Mouse (Mus musculus): ENCODE measurements around the gene Lsp1. TPM values are rescaled to one million over a fixed set of nuclear protein-coding genes. Genes with fewer than 3 reads are reported as not detected.

The Lsp1 gene
- polyA plus RNA-seq, 1 experiment from 2014 or later, result 156 TPM

GRCm38 (mm10) chr7:142525342-142526178 lies 65.0 kb downstream of the Lsp1 start:
- Histone ChIP-seq H3K27ac (ENCODE audit: low read length) (peak overlapping the region; percentile 94), H3K9me3 (ENCODE audit: low read length) (no peaks in the 10 kb centered on the region), H3K4me1 (ENCODE audit: insufficient read depth, low read length) (peaks cover 56% of the 10 kb centered on the region), H3K27me3 (ENCODE audit: insufficient read depth, low read length) (no peaks in the 10 kb centered on the region), H3K9ac (replicated peaks; ENCODE audit: low read length) (peak overlapping the region; percentile 54), H3K4me3 (ENCODE audit: low read length) (no peak overlapping the region), H3K36me3 (ENCODE audit: insufficient read depth, low read length) (no peaks in the 10 kb centered on the region), H3K4me2 (replicated peaks; ENCODE audit: low read depth, low read length) (no peak overlapping the region)
- 21% methylated on average over 13 of the region's 13 CpGs for WGBS
- ATAC-seq (ENCODE audit: low FRiP score, low TSS enrichment), result peak; percentile 83

- no peak for ATAC-seq (ENCODE audit: low FRiP score, low TSS enrichment)
- Histone ChIP-seq H3K36me3 (ENCODE audit: insufficient read depth, low read length) (no peaks in the 10 kb centered on the region), H3K27ac (ENCODE audit: low read length) (peak overlapping the region; percentile 48; the same call in 1 of the 2 replicates), H3K9ac (replicated peaks; ENCODE audit: low read length) (no peak overlapping the region), H3K27me3 (ENCODE audit: insufficient read depth, low read length) (no peaks in the 10 kb centered on the region), H3K4me1 (ENCODE audit: insufficient read depth, low read length) (peaks cover 60% of the 10 kb centered on the region), H3K4me2 (replicated peaks; ENCODE audit: low read depth, low read length) (no peak overlapping the region), H3K4me3 (ENCODE audit: low read length) (no peak overlapping the region), H3K9me3 (ENCODE audit: low read length) (no peaks in the 10 kb centered on the region)
- WGBS, result 69% methylated on average over 10 of the region's 10 CpGs
Measured at GRCm38 (mm10) chr7:142529350-142529749, 68.7 kb downstream of the Lsp1 start.

GRCm38 (mm10) chr7:142531973-142532521 lies 71.4 kb downstream of the Lsp1 start:
- H3K4me3 ChIP-seq (ENCODE audit: low read length), result no peak overlapping the region
- no peak overlapping the region for H3K4me2 ChIP-seq (replicated peaks; ENCODE audit: low read depth, low read length)
- peak overlapping the region; percentile 97 for H3K27ac ChIP-seq (ENCODE audit: low read length)
- WGBS, result 56% methylated on average over 4 of the region's 4 CpGs
- peaks cover 50% of the 10 kb centered on the region for H3K4me1 ChIP-seq (ENCODE audit: insufficient read depth, low read length)
- H3K9me3 ChIP-seq (ENCODE audit: low read length), result no peaks in the 10 kb centered on the region
- no peak; the same call in 1 of the 2 replicates for ATAC-seq (ENCODE audit: low FRiP score, low TSS enrichment)
- H3K27me3 ChIP-seq (ENCODE audit: insufficient read depth, low read length), result no peaks in the 10 kb centered on the region
- H3K9ac ChIP-seq (replicated peaks; ENCODE audit: low read length), result peak overlapping the region; percentile 94
- H3K36me3 ChIP-seq (ENCODE audit: insufficient read depth, low read length), result peaks cover 4% of the 10 kb centered on the region; the same call in 1 of the 2 replicates

GRCm38 (mm10) chr7:142532671-142533058 lies 72.1 kb downstream of the Lsp1 start, which contains the start of gene Mrpl23:
Mrpl23 (plus strand) TSS chr7:142532686.
- H3K4me3 ChIP-seq (ENCODE audit: low read length), result peak within 1 kb of the TSS; percentile 73
- H3K9ac ChIP-seq (replicated peaks; ENCODE audit: low read length), result peak within 1 kb of the TSS; percentile 94
- peaks cover 44% of the 10 kb centered on the region for H3K4me1 ChIP-seq (ENCODE audit: insufficient read depth, low read length)
- WGBS, result 4% methylated on average over 17 of the region's 17 CpGs
- H3K9me3 ChIP-seq (ENCODE audit: low read length), result no peaks in the 10 kb centered on the region
- peak within 1 kb of the TSS; percentile 81 for H3K4me2 ChIP-seq (replicated peaks; ENCODE audit: low read depth, low read length)
- peak within 1 kb of the TSS; percentile 97 for H3K27ac ChIP-seq (ENCODE audit: low read length)
- peak; percentile 53 for ATAC-seq (ENCODE audit: low FRiP score, low TSS enrichment)
- peaks cover 4% of the 10 kb centered on the region; the same call in 1 of the 2 replicates for H3K36me3 ChIP-seq (ENCODE audit: insufficient read depth, low read length)
- no peaks in the 10 kb centered on the region for H3K27me3 ChIP-seq (ENCODE audit: insufficient read depth, low read length)

GRCm38 (mm10) chr7:142533059-142533855 lies 72.6 kb downstream of the Lsp1 start:
- peak overlapping the region; percentile 81 for H3K4me2 ChIP-seq (replicated peaks; ENCODE audit: low read depth, low read length)
- peaks cover 43% of the 10 kb centered on the region for H3K4me1 ChIP-seq (ENCODE audit: insufficient read depth, low read length)

GRCm38 (mm10) chr7:142535116-142535515 lies 74.5 kb downstream of the Lsp1 start:
- WGBS, result 66% methylated on average over 4 of the region's 4 CpGs
- Histone ChIP-seq H3K27ac (ENCODE audit: low read length) (peak overlapping the region; percentile 97), H3K4me3 (ENCODE audit: low read length) (no peak overlapping the region), H3K9ac (replicated peaks; ENCODE audit: low read length) (peak overlapping the region; percentile 28), H3K4me1 (ENCODE audit: insufficient read depth, low read length) (peaks cover 61% of the 10 kb centered on the region), H3K4me2 (replicated peaks; ENCODE audit: low read depth, low read length) (no peak overlapping the region), H3K36me3 (ENCODE audit: insufficient read depth, low read length) (peaks cover 4% of the 10 kb centered on the region; the same call in 1 of the 2 replicates), H3K27me3 (ENCODE audit: insufficient read depth, low read length) (no peaks in the 10 kb centered on the region), H3K9me3 (ENCODE audit: low read length) (no peaks in the 10 kb centered on the region)
- ATAC-seq (ENCODE audit: low FRiP score, low TSS enrichment), result no peak

More at GRCm38 (mm10) chr7:142533059-142533855, 72.6 kb downstream of the Lsp1 start:
- Histone ChIP-seq H3K36me3 (ENCODE audit: insufficient read depth, low read length) (peaks cover 4% of the 10 kb centered on the region; the same call in 1 of the 2 replicates), H3K9me3 (ENCODE audit: low read length) (no peaks in the 10 kb centered on the region), H3K27me3 (ENCODE audit: insufficient read depth, low read length) (no peaks in the 10 kb centered on the region), H3K4me3 (ENCODE audit: low read length) (peak overlapping the region; percentile 73), H3K9ac (replicated peaks; ENCODE audit: low read length) (peak overlapping the region; percentile 94), H3K27ac (ENCODE audit: low read length) (peak overlapping the region; percentile 97)
- peak; percentile 85 for ATAC-seq (ENCODE audit: low FRiP score, low TSS enrichment)
- 1% methylated on average over 43 of the region's 44 CpGs for whole genome bisulfite sequencing

- 94% methylated on average over 5 of the region's 5 CpGs for WGBS
- Histone ChIP-seq H3K27me3 (ENCODE audit: insufficient read depth, low read length) (no peaks in the 10 kb centered on the region), H3K9ac (replicated peaks; ENCODE audit: low read length) (peak overlapping the region; percentile 3), H3K4me2 (replicated peaks; ENCODE audit: low read depth, low read length) (no peak overlapping the region), H3K36me3 (ENCODE audit: insufficient read depth, low read length) (peaks cover 4% of the 10 kb centered on the region; the same call in 1 of the 2 replicates), H3K27ac (ENCODE audit: low read length) (peak overlapping the region; percentile 97), H3K9me3 (ENCODE audit: low read length) (no peaks in the 10 kb centered on the region), H3K4me3 (ENCODE audit: low read length) (no peak overlapping the region), H3K4me1 (ENCODE audit: insufficient read depth, low read length) (peaks cover 65% of the 10 kb centered on the region)
- ATAC-seq (ENCODE audit: low FRiP score, low TSS enrichment), result no peak
Measured at GRCm38 (mm10) chr7:142535832-142536231, 75.2 kb downstream of the Lsp1 start.

GRCm38 (mm10) chr7:142537181-142537580 lies 76.6 kb downstream of the Lsp1 start:
- Histone ChIP-seq H3K36me3 (ENCODE audit: insufficient read depth, low read length) (peaks cover 4% of the 10 kb centered on the region; the same call in 1 of the 2 replicates), H3K9me3 (ENCODE audit: low read length) (no peaks in the 10 kb centered on the region), H3K27ac (ENCODE audit: low read length) (peak overlapping the region; percentile 66), H3K27me3 (ENCODE audit: insufficient read depth, low read length) (no peaks in the 10 kb centered on the region), H3K4me3 (ENCODE audit: low read length) (no peak overlapping the region), H3K9ac (replicated peaks; ENCODE audit: low read length) (no peak overlapping the region), H3K4me2 (replicated peaks; ENCODE audit: low read depth, low read length) (no peak overlapping the region), H3K4me1 (ENCODE audit: insufficient read depth, low read length) (peaks cover 70% of the 10 kb centered on the region)
- 59% methylated on average over 5 of the region's 5 CpGs for WGBS
- no peak for ATAC-seq (ENCODE audit: low FRiP score, low TSS enrichment)

GRCm38 (mm10) chr7:142537879-142538278 lies 77.3 kb downstream of the Lsp1 start:
- Histone ChIP-seq H3K4me3 (ENCODE audit: low read length) (no peak overlapping the region), H3K9me3 (ENCODE audit: low read length) (no peaks in the 10 kb centered on the region), H3K27me3 (ENCODE audit: insufficient read depth, low read length) (no peaks in the 10 kb centered on the region), H3K4me2 (replicated peaks; ENCODE audit: low read depth, low read length) (no peak overlapping the region), H3K27ac (ENCODE audit: low read length) (peak overlapping the region; percentile 91), H3K9ac (replicated peaks; ENCODE audit: low read length) (peak overlapping the region; percentile 56; the same call in 1 of the 2 replicates), H3K36me3 (ENCODE audit: insufficient read depth, low read length) (peaks cover 4% of the 10 kb centered on the region; the same call in 1 of the 2 replicates), H3K4me1 (ENCODE audit: insufficient read depth, low read length) (peaks cover 71% of the 10 kb centered on the region)
- 10% methylated on average over 6 of the region's 6 CpGs for WGBS
- ATAC-seq (ENCODE audit: low FRiP score, low TSS enrichment), result peak; percentile 53
